Mouse (Mus musculus): ENCODE data around the gene Uck1.

GRCm38 (mm10) chr2:32260635-32261034, 676 bp upstream of the Uck1 start:
- peak; percentile 34; the same call in 1 of the 2 replicates for TF ChIP-seq CTCF (IDR thresholded peaks at IDR 0.05; ENCODE audit: insufficient read depth, low read length)
- TF ChIP-seq POLR2A (IDR thresholded peaks at IDR 0.05; ENCODE audit: borderline replicate concordance, extremely low read depth, low read depth, low read length), result no peak
